Mouse (Mus musculus) liver, postnatal 0 days (tissue): ENCODE data around the gene Kprp. TPM values are rescaled to one million over a fixed set of nuclear protein-coding genes. Genes with fewer than 3 reads are reported as not detected.

Experiments
- ATAC-seq: fragments of 200-750 bp; cut with Nextera tagmentation; 2 replicates; pipeline ENCODE4 v1.8.0; 2017; ENCODE audit warnings: mild to moderate bottlenecking, moderate library complexity
- DNase-seq: peaks from one replicate; pipeline ENCODE4 v3.0.0-alpha.2; 2016
- H3K27ac ChIP-seq: fragments of 300-500 bp; sonication (generic); 2 replicates; pipeline ENCODE4 v1.5.1; 2014; ENCODE audit warnings: antibody characterized with exemption, moderate library complexity, mild to moderate bottlenecking, low read depth
- H3K27me3 ChIP-seq: fragments of 300-500 bp; sonication (generic); 2 replicates; pipeline ENCODE4 v1.6.1; 2014; ENCODE audit warnings: low read length, control low read depth, mixed read lengths; ENCODE audit not compliant: insufficient read depth
- H3K36me3 ChIP-seq: fragments of 300-500 bp; sonication (generic); replicated peaks from 2 replicates; pipeline ENCODE4 v1.6.1; 2014; ENCODE audit warnings: mild to moderate bottlenecking, control low read depth, low read length, moderate library complexity, mixed read lengths; ENCODE audit not compliant: insufficient read depth
- H3K4me1 ChIP-seq: fragments of 300-500 bp; sonication (generic); 2 replicates; pipeline ENCODE4 v1.6.1; 2014; ENCODE audit warnings: antibody characterized with exemption, mild to moderate bottlenecking, control low read depth; ENCODE audit not compliant: insufficient read depth
- H3K4me2 ChIP-seq: fragments of 300-500 bp; sonication (generic); 2 replicates; pipeline ENCODE4 v1.6.1; 2014; ENCODE audit warnings: low read depth, mild to moderate bottlenecking, low read length, moderate library complexity, mixed read lengths
- H3K4me3 ChIP-seq: fragments of 300-500 bp; sonication (generic); 2 replicates; pipeline ENCODE4 v1.5.1; 2014; ENCODE audit warnings: low read depth, low read length
- H3K9ac ChIP-seq: fragments of 300-500 bp; sonication (generic); replicated peaks from 2 replicates; pipeline ENCODE4 v1.6.1; 2014; ENCODE audit warnings: mild to moderate bottlenecking, moderate library complexity
- H3K9me3 ChIP-seq: fragments of 300-500 bp; sonication (generic); 2 replicates; pipeline ENCODE4 v1.6.1; 2016; ENCODE audit warnings: mild to moderate bottlenecking, control low read depth, low read length, mixed read lengths
- CTCF ChIP-seq: sonication (generic); IDR thresholded peaks from 2 replicates; pipeline ENCODE4 v1.5.1; 2016; ENCODE audit warnings: antibody characterized with exemption, low read depth
- EP300 ChIP-seq: IDR thresholded peaks from 2 replicates; pipeline ENCODE4 v1.6.1; 2016; ENCODE audit warnings: antibody characterized with exemption, low read depth, mild to moderate bottlenecking
- WGBS: fragments of 180-500 bp; shearing (Covaris S2); extraction: QIAGEN DNeasy Blood & Tissue Kit; methylation state at CpG from one replicate; pipeline ENCODE4 v1.1.7; 2014; ENCODE audit not compliant: insufficient replicate concordance; 5-methylcytosine and 5-hydroxymethylcytosine counted together
- polyA plus RNA-seq: library from polyadenylated mRNA; unstranded; fragments of >200 nt; fragmentation: Nextera tagmentation; extraction: Ambion mirVana; gene quantifications from 2 replicates; pipeline ENCODE4 v1.2.1, GENCODE M21; 2015

The Kprp gene
- polyA plus RNA-seq, 1 experiment from 2014 or later, result not detected

DNA sequence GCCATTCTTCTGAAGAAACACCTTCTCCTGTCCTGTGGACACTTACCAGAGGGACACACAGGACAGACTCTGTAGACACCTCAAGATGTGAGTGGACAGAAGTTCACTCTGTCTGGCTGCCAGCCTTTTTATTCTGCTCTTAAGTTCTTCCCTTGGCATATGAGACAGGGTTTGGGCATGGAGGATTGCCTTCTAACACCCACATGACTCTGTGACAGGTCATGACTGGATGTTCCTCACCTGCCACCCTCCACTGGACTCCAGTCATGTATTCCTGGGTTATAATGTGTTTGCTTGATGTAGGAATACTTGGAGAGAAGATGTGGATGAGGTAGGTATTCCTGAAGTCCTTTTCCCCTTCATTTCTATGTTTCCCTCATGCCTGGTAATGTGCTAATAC lies 19.3 kb downstream of the Kprp start, which contains the start of gene Lce1k:
Lce1k (minus strand) TSS at position 101 of the 400 bp plus-strand sequence.
- TF ChIP-seq EP300 (no peak), CTCF (no peak)
- Histone ChIP-seq H3K27me3 (no peaks in the 10 kb centered on the region), H3K9ac (no peak within 1 kb of the TSS), H3K27ac (no peak within 1 kb of the TSS), H3K4me1 (no peaks in the 10 kb centered on the region), H3K4me3 (no peak within 1 kb of the TSS), H3K9me3 (no peaks in the 10 kb centered on the region), H3K36me3 (no peaks in the 10 kb centered on the region), H3K4me2 (no peak within 1 kb of the TSS)
- no peak for DNase-seq
- no peak for ATAC-seq

DNA sequence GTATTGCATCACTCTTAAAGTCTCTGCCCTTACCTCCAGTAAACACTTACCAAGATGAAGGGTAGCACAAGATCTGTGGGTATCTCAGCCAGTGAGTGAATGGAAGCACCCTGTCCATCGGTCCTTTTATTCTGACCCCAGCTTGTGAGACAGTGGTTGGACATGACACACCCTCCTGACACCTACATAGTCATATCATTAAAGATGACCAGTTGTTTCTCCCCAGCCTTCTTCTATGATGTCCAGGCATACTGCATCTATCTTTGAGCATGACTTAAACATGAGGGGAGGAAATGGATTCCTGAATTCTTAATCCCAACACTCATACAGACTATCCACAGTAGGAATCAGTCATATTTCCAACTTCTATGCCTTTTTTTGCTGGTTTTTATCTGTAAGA lies 36.6 kb downstream of the Kprp start, which contains the start of gene Lce1j:
Lce1j (minus strand) TSS at position 101 of the 400 bp plus-strand sequence.
- DNase-seq, result no peak
- Histone ChIP-seq H3K36me3 (no peaks in the 10 kb centered on the region), H3K9me3 (no peaks in the 10 kb centered on the region), H3K4me1 (no peaks in the 10 kb centered on the region), H3K27me3 (no peaks in the 10 kb centered on the region), H3K27ac (no peak within 1 kb of the TSS), H3K4me2 (no peak within 1 kb of the TSS), H3K4me3 (no peak within 1 kb of the TSS), H3K9ac (no peak within 1 kb of the TSS)
- TF ChIP-seq CTCF, result no peak
- no peak for TF ChIP-seq EP300
- WGBS, result 77% methylated on average over 1 of the region's 1 CpGs
- ATAC-seq, result no peak

DNA sequence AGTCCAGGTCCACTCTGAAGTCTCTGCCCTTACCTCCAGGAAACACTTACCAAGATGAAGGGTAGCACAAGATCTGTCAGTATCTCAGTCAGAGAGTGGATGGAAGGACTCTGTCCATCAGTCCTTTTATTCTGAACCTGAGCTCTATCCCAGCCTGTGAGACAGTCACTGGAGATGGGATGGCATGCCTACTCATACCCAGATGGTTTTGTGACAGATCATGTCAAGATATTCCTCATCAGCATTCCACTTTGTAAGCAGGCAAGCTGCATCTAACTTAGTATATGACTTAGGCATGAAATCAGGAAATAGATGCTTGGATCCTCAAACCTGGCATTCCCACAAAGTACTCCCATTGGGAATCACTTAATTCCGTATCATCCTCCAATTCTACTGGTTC lies 48.2 kb downstream of the Kprp start, which contains the start of gene Lce1i:
Lce1i (minus strand) TSS at position 101 of the 400 bp plus-strand sequence.
- no peak within 1 kb of the TSS for H3K9ac ChIP-seq
- ATAC-seq, result no peak
- DNase-seq, result no peak
- H3K9me3 ChIP-seq, result no peaks in the 10 kb centered on the region
- H3K4me2 ChIP-seq, result no peak within 1 kb of the TSS
- no peak within 1 kb of the TSS for H3K4me3 ChIP-seq
- H3K36me3 ChIP-seq, result no peaks in the 10 kb centered on the region
- WGBS, result 76% methylated on average over 1 of the region's 1 CpGs
- no peaks in the 10 kb centered on the region for H3K27me3 ChIP-seq
- H3K4me1 ChIP-seq, result no peaks in the 10 kb centered on the region
- TF ChIP-seq CTCF (no peak), EP300 (no peak)
- H3K27ac ChIP-seq, result no peak within 1 kb of the TSS

Other genes starting within 250 kb of the Kprp start
- gene Smcp, start 238.2 kb downstream of the Kprp start, polyA plus RNA-seq, result 5.1 and 6.3 TPM in 2 replicates
- gene 2210017I01Rik, start 219.8 kb downstream of the Kprp start, polyA plus RNA-seq, result not detected in 2 replicates
- gene Lce6a, start 205.6 kb downstream of the Kprp start, polyA plus RNA-seq, result not detected in 2 replicates
- not detected in 2 replicates for gene Lce1a1, start 178.9 kb downstream of the Kprp start, polyA plus RNA-seq
- gene Lce1b, start 170.3 kb downstream of the Kprp start, polyA plus RNA-seq, result not detected in 2 replicates
- gene Lce1a2, start 156.9 kb downstream of the Kprp start, polyA plus RNA-seq, result not detected in 2 replicates
- gene Lce1c, start 148.0 kb downstream of the Kprp start, polyA plus RNA-seq, result not detected in 2 replicates
- gene Lce1d, start 140.0 kb downstream of the Kprp start, polyA plus RNA-seq, result not detected in 2 replicates
- gene Lce1e, start 118.2 kb downstream of the Kprp start, polyA plus RNA-seq, result not detected in 2 replicates
- not detected in 2 replicates for gene Lce1f, start 106.9 kb downstream of the Kprp start, polyA plus RNA-seq
- gene Gm38119, start 88.2 kb downstream of the Kprp start, polyA plus RNA-seq, result not detected in 2 replicates
- gene Lce1g, start 74.9 kb downstream of the Kprp start, polyA plus RNA-seq, result not detected in 2 replicates
- gene Lce1h, start 62.2 kb downstream of the Kprp start, polyA plus RNA-seq, result not detected in 2 replicates
- gene Lce1i, start 48.3 kb downstream of the Kprp start, polyA plus RNA-seq, result not detected in 2 replicates
- gene Lce1j, start 36.7 kb downstream of the Kprp start, polyA plus RNA-seq, result not detected in 2 replicates
- gene Lce1k, start 19.4 kb downstream of the Kprp start, polyA plus RNA-seq, result not detected in 2 replicates
- not detected in 2 replicates for gene Lce1l, start 24.0 kb upstream of the Kprp start, polyA plus RNA-seq
- not detected in 2 replicates for gene 2310050C09Rik, start 43.0 kb upstream of the Kprp start, polyA plus RNA-seq
- gene Lce3a, start 99.0 kb upstream of the Kprp start, polyA plus RNA-seq, result not detected in 2 replicates
- not detected in 2 replicates for gene Lce3b, start 105.7 kb upstream of the Kprp start, polyA plus RNA-seq
- gene Lce3c, start 117.2 kb upstream of the Kprp start, polyA plus RNA-seq, result not detected in 2 replicates
- not detected in 2 replicates for gene Lce3d, start 130.1 kb upstream of the Kprp start, polyA plus RNA-seq
- not detected in 2 replicates for gene Lce3e, start 139.8 kb upstream of the Kprp start, polyA plus RNA-seq
- not detected in 2 replicates for gene Lce3f, start 165.0 kb upstream of the Kprp start, polyA plus RNA-seq
- gene Crct1, start 188.4 kb upstream of the Kprp start, polyA plus RNA-seq, result not detected in 2 replicates
- not detected in 2 replicates for gene Lce1m, start 191.8 kb upstream of the Kprp start, polyA plus RNA-seq
- gene Gm4858, start 241.6 kb upstream of the Kprp start, polyA plus RNA-seq, result not detected in 2 replicates